Mouse (Mus musculus) MEL-GATA-1-ER (cell line): Measurements from ENCODE around the gene Ccdc194.

Experiments
- DNase-seq: peaks from one replicate; pipeline ENCODE4 v3.0.0-alpha.2; 2012; ENCODE audit warnings: low read depth; ENCODE audit errors: extremely low read depth

Gene Ccdc194

GRCm38 (mm10) chr8:71525226-71526050, at the start of gene Ccdc194:
Ccdc194 (minus strand) TSS chr8:71525711.
- DNase-seq: no peak

- no peak for DNase-seq
These were observed 49.5 kb upstream of the Ccdc194 start for GRCm38 (mm10) chr8:71575020-71575419.

- DNase-seq: no peak
These were observed 48.9 kb upstream of the Ccdc194 start for GRCm38 (mm10) chr8:71574426-71574825.

- DNase-seq: no peak
These were observed 47.5 kb upstream of the Ccdc194 start for GRCm38 (mm10) chr8:71572847-71573633.

GRCm38 (mm10) chr8:71572077-71572476, 46.6 kb upstream of the Ccdc194 start:
- no peak for DNase-seq

- DNase-seq: no peak
These were observed 44.9 kb upstream of the Ccdc194 start for GRCm38 (mm10) chr8:71570291-71570954.

DNA sequence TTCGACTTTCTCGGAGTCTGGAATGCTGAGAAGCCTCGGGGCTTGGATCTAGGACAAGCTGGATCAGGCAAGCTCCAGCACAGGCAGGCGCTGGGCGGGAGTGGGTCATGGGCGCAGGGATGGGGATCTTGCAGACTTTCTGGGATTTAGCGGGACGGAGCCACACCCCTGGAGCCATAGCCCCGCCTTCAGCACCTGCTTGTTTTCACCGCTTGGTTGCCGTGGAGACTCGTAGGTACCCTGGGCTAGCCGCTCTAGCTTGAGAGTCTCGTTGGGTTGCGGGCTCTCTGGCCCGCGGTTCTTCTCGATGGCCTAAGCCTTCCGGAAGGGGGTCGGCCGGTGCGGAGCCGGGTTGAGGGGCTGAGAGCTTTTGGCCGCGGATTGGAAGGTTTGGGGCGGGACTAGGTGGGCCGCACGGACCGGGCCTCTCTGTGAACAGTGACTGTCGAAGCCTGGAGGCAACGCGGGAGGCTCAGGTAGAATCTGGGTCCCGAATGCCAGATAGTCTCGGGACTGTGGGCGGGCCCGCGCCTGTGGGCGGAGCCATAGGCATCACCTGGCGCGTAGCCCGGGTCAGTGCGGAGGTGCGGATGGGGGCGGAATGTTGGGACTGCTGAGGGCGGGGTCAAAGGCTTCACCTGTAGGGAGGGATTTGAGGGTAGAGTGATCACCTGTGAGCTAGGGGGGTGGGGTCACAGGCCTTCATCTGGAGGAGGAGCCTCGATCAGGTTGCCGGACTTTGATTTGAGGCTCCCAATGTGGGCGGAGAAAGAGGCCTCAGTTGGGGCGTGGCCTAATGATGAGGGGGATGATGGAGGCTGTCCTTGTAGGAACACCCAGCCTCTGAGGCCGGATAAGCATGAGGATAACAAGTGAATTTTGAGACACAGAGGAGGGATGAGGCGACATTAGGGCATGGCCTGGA, 44.1 kb upstream of the Ccdc194 start:
- no peak for DNase-seq

GRCm38 (mm10) chr8:71568941-71569340, 43.4 kb upstream of the Ccdc194 start:
- DNase-seq: no peak

- DNase-seq: no peak
These were observed 43.0 kb upstream of the Ccdc194 start, which contains the start of gene Slc27a1 for GRCm38 (mm10) chr8:71568387-71568937. Slc27a1 (plus strand) TSS chr8:71568882.

DNA sequence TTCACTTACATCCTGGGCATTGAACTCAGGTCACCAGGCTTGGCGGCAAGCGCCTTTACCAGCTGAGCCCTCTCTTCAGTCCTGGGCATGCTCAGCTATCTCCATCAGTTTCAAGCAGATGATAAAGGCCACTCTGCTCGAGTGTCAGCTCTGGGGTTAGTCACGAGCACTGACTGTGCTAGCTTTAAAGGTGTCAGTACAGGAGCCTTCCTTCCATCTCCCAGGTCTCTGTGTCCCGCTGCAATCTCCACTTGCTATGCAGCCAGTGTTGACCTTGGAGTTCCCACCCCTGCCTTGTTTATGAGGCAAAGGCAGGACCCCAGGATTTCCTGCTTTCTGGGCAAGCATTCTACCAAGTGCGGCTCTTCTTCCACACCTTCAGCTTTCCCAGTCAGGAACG, 42.1 kb upstream of the Ccdc194 start:
- no peak for DNase-seq

DNA sequence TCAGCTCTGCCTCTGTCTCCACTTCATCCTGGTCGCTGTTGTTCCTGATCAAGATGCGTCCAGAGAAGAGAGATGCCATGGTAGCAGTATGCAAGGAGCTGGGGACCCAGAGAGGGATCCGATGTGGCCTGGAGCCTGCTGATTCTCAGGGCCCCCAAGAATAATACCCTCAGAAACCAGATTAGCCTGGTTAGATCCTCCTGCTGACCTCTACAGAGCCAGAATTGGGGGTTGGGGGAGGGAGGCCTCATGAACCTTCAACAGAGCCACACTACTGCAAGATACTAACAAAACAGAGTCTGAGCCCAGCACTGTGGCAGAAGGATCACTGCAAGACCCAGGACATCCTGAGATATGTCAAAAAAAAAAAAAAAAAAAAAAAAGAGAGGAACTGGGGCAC, 41.0 kb upstream of the Ccdc194 start, which contains the start of gene Nxnl1:
Gene Nxnl1 (minus strand): TSS at position 101 of the 400 bp plus-strand sequence.
- no peak for DNase-seq

- DNase-seq: no peak
These were observed 38.5 kb upstream of the Ccdc194 start for GRCm38 (mm10) chr8:71563992-71564391.

- no peak for DNase-seq
These were observed 37.2 kb upstream of the Ccdc194 start for GRCm38 (mm10) chr8:71562751-71563150.

DNA sequence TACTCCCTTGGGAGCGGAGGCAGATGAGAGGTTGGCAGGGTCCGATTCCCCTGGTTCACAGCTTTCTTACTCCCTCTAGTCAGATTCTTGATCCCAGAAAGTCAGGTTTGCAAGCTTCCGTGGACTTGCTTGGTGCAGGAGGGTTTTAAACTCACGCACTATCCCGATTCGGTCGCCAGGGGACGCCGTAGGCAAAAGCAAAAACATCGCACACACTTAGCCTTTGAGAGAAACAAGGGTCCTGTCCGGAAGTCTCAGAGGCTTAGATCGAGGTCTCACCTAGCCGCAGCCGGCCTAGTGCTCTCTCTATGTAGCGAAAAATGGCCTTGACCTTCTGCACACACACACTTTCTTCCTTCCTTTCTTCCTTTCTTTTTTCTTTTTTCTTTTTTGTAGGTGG, 35.9 kb upstream of the Ccdc194 start:
- DNase-seq: no peak

- DNase-seq: no peak
These were observed 35.3 kb upstream of the Ccdc194 start for GRCm38 (mm10) chr8:71560765-71561164.

GRCm38 (mm10) chr8:71560071-71560470, 34.6 kb upstream of the Ccdc194 start:
- no peak for DNase-seq

DNA sequence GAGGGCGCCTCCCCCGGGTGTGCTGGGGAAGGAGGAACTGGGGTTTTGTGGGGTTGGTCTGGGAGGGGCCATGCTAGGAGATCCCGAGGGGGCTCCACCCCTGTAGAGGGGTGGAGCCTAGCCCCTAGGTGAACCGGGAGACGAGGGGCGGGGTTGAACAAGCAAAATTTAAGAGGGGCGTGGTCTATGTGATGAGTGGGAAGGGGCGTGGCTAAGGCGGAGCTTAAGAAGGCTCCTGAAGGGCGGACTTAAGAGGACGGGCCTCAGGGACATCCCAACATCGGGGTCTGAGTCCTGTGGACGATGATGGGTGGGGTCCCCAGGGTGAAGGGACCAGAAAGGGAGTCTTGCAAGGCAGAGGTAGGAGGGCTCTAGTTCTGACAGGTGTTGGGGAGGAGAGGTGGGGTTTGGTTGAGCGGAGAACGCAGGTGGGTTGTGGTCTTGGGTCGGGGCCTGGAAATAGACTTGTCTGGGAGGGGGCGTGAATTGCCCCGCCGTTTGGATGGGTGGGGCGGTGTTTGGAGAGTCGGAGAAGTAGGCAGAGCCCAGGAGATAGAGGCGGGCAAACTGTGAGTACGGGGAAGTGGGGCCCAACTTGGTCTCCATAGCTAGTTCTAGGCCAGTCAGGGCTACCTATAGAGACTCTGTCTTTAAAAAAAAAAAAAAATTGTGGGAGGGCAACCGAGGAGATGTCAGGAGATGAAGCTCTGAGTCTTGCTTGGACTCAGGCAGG, 33.6 kb upstream of the Ccdc194 start:
- DNase-seq: peak; percentile 87

DNA sequence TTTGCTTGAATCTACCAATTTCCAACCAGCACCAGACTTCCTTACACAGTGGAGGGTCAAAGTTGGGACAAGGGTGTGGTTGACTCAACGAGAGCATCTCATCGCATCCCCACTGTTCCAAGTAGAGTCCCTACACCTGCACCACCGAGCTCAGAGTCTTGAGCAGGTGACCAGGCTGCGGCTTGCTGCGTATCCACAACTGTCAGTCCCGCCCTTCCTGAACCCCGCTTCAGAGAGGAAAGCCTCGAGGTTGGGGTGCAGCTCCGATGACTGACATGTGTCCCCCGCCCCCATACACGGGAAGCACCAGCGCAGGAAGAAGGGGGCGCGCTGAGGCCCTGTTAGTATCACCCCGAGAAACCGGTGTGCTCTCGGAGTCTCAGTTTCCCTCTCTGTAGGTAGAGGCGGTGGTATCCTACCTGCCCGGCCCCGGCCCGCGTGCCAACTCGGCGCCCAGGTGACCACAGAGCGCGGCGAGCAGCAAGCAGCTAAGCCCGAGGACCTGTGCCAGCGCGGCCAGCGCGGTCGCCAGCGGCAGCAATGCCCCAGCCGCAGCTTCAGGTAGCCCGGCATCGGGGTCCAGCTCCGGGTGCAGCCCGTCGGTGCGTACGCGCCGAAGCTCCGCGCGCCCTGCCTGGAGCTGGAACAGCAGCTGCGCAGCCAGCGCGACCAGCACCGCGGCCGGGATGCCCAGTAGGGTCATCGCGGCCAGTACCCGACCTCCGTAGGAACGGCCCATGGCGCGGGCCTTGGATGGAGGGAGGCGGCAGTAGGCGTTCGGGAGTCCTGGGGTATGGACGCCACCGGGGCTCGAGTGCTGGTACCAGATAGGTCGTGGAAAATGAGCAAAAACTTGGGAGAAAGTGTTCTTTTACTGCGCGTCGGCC, 32.8 kb upstream of the Ccdc194 start, which contains the start of gene Tmem221:
Gene Tmem221 (minus strand): TSS at position 801 of the 887 bp plus-strand sequence.
- DNase-seq: no peak

DNA sequence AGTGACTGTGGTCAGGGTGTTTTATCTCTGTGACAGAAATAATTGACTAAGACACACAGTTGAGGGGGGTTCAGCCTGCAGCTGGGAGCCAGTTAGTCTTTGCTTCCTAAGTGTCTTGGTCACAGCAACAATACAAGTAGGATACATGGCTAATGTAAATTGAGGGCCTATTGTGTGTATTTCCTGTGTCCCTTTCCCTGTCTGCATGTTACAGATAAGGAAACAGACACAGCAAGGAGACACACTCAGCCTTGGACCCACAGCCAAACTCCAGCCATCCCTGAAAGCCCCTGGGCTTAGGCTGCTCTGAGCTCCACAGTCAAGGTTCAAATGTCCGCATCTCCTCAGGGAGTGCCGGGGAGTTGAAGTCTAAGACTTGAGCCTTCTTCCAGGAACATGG, 29.1 kb upstream of the Ccdc194 start:
- DNase-seq: no peak
